Mouse (Mus musculus): ENCODE measurements around the gene Trmt2a. TPM values are rescaled to one million over a fixed set of nuclear protein-coding genes. Genes with fewer than 3 reads are reported as not detected.

Trmt2a gene
- polyA plus RNA-seq, 1 experiment from 2014 or later, result 111 TPM

GRCm38 (mm10) chr16:18220001-18220400 lies 28.5 kb upstream of the Trmt2a start:
- no peaks in the 10 kb centered on the region for H3K9me3 ChIP-seq
- H3K9ac ChIP-seq, result no peak overlapping the region
- no peak overlapping the region for H3K4me2 ChIP-seq (replicated peaks)
- peaks cover 27% of the 10 kb centered on the region for H3K4me1 ChIP-seq
- 40% methylated on average over 8 of the region's 8 CpGs for WGBS
- H3K27ac ChIP-seq, result peak overlapping the region; percentile 66; the same call in 1 of the 2 replicates
- no peak overlapping the region for H3K4me3 ChIP-seq
- no peaks in the 10 kb centered on the region for H3K27me3 ChIP-seq
- peaks cover 39% of the 10 kb centered on the region for H3K36me3 ChIP-seq
- ATAC-seq (ENCODE audit: low FRiP score, low read depth), result peak; percentile 83

- H3K4me2 ChIP-seq (replicated peaks), result no peak overlapping the region
- peaks cover 49% of the 10 kb centered on the region for H3K36me3 ChIP-seq
- H3K27me3 ChIP-seq, result no peaks in the 10 kb centered on the region
- no peak for ATAC-seq (ENCODE audit: low FRiP score, low read depth)
- no peak overlapping the region for H3K4me3 ChIP-seq
- H3K27ac ChIP-seq, result no peak overlapping the region
- H3K9me3 ChIP-seq, result no peaks in the 10 kb centered on the region
- 88% methylated on average over 6 of the region's 6 CpGs for WGBS
- H3K4me1 ChIP-seq, result peaks cover 27% of the 10 kb centered on the region
- H3K9ac ChIP-seq, result no peak overlapping the region
Observed at GRCm38 (mm10) chr16:18220856-18221542, 27.5 kb upstream of the Trmt2a start.

- ATAC-seq (ENCODE audit: low FRiP score, low read depth), result no peak
- H3K27me3 ChIP-seq, result no peaks in the 10 kb centered on the region
- no peak overlapping the region for H3K4me3 ChIP-seq
- 81% methylated on average over 11 of the region's 11 CpGs for WGBS
- H3K4me2 ChIP-seq (replicated peaks), result no peak overlapping the region
- H3K27ac ChIP-seq, result no peak overlapping the region
- H3K9me3 ChIP-seq, result no peaks in the 10 kb centered on the region
- H3K4me1 ChIP-seq, result peaks cover 27% of the 10 kb centered on the region
- peaks cover 54% of the 10 kb centered on the region for H3K36me3 ChIP-seq
- H3K9ac ChIP-seq, result no peak overlapping the region
Observed at GRCm38 (mm10) chr16:18221543-18221898, 27.0 kb upstream of the Trmt2a start.

- H3K4me1 ChIP-seq, result peaks cover 27% of the 10 kb centered on the region
- no peak for ATAC-seq (ENCODE audit: low FRiP score, low read depth)
- H3K27ac ChIP-seq, result no peak overlapping the region
- H3K9ac ChIP-seq, result no peak overlapping the region
- no peaks in the 10 kb centered on the region for H3K9me3 ChIP-seq
- H3K4me3 ChIP-seq, result no peak overlapping the region
- H3K36me3 ChIP-seq, result peaks cover 61% of the 10 kb centered on the region
- no peak overlapping the region for H3K4me2 ChIP-seq (replicated peaks)
- WGBS, result 87% methylated on average over 11 of the region's 11 CpGs
- H3K27me3 ChIP-seq, result no peaks in the 10 kb centered on the region
Observed at GRCm38 (mm10) chr16:18222188-18222587, 26.3 kb upstream of the Trmt2a start.

- no peak for ATAC-seq (ENCODE audit: low FRiP score, low read depth)
- Histone ChIP-seq H3K4me3 (no peak overlapping the region), H3K27me3 (no peaks in the 10 kb centered on the region), H3K4me1 (peaks cover 21% of the 10 kb centered on the region), H3K36me3 (peaks cover 66% of the 10 kb centered on the region), H3K9me3 (no peaks in the 10 kb centered on the region), H3K4me2 (replicated peaks) (no peak overlapping the region), H3K9ac (no peak overlapping the region), H3K27ac (no peak overlapping the region)
- 91% methylated on average over 13 of the region's 13 CpGs for WGBS
Observed at GRCm38 (mm10) chr16:18227187-18227586, 21.3 kb upstream of the Trmt2a start.

GRCm38 (mm10) chr16:18227897-18228422 lies 20.5 kb upstream of the Trmt2a start:
- Histone ChIP-seq H3K9ac (no peak overlapping the region), H3K4me3 (no peak overlapping the region), H3K27ac (no peak overlapping the region), H3K9me3 (no peaks in the 10 kb centered on the region), H3K27me3 (no peaks in the 10 kb centered on the region), H3K4me1 (peaks cover 21% of the 10 kb centered on the region), H3K4me2 (replicated peaks) (no peak overlapping the region), H3K36me3 (peaks cover 58% of the 10 kb centered on the region)
- 96% methylated on average over 20 of the region's 20 CpGs for WGBS
- no peak for ATAC-seq (ENCODE audit: low FRiP score, low read depth)

GRCm38 (mm10) chr16:18228856-18229255 lies 19.6 kb upstream of the Trmt2a start:
- H3K27me3 ChIP-seq, result no peaks in the 10 kb centered on the region
- peaks cover 30% of the 10 kb centered on the region for H3K4me1 ChIP-seq
- no peak overlapping the region for H3K4me2 ChIP-seq (replicated peaks)
- no peak for ATAC-seq (ENCODE audit: low FRiP score, low read depth)
- no peak overlapping the region for H3K27ac ChIP-seq
- H3K9ac ChIP-seq, result no peak overlapping the region
- H3K36me3 ChIP-seq, result peaks cover 49% of the 10 kb centered on the region
- 89% methylated on average over 4 of the region's 4 CpGs for WGBS
- no peaks in the 10 kb centered on the region for H3K9me3 ChIP-seq
- H3K4me3 ChIP-seq, result no peak overlapping the region

GRCm38 (mm10) chr16:18229622-18230021 lies 18.9 kb upstream of the Trmt2a start:
- no peaks in the 10 kb centered on the region for H3K9me3 ChIP-seq
- peaks cover 42% of the 10 kb centered on the region for H3K36me3 ChIP-seq
- no peak for ATAC-seq (ENCODE audit: low FRiP score, low read depth)
- no peak overlapping the region for H3K4me3 ChIP-seq
- H3K9ac ChIP-seq, result no peak overlapping the region; the same call in 1 of the 2 replicates
- peak overlapping the region; percentile 33; the same call in 1 of the 2 replicates for H3K27ac ChIP-seq
- peak overlapping the region; percentile 16; the same call in 1 of the 2 replicates for H3K4me2 ChIP-seq (replicated peaks)
- H3K27me3 ChIP-seq, result no peaks in the 10 kb centered on the region
- H3K4me1 ChIP-seq, result peaks cover 37% of the 10 kb centered on the region
- 58% methylated on average over 11 of the region's 11 CpGs for WGBS

GRCm38 (mm10) chr16:18230617-18231016 lies 17.9 kb upstream of the Trmt2a start:
- H3K27me3 ChIP-seq, result no peaks in the 10 kb centered on the region
- peaks cover 39% of the 10 kb centered on the region for H3K4me1 ChIP-seq
- ATAC-seq (ENCODE audit: low FRiP score, low read depth), result no peak
- peaks cover 32% of the 10 kb centered on the region for H3K36me3 ChIP-seq
- H3K4me3 ChIP-seq, result no peak overlapping the region
- H3K9me3 ChIP-seq, result no peaks in the 10 kb centered on the region
- WGBS, result 90% methylated on average over 6 of the region's 6 CpGs
- H3K27ac ChIP-seq, result no peak overlapping the region
- no peak overlapping the region for H3K9ac ChIP-seq
- no peak overlapping the region for H3K4me2 ChIP-seq (replicated peaks)

GRCm38 (mm10) chr16:18231047-18231446 lies 17.4 kb upstream of the Trmt2a start:
- H3K36me3 ChIP-seq, result peaks cover 27% of the 10 kb centered on the region
- no peak overlapping the region; the same call in 1 of the 2 replicates for H3K9ac ChIP-seq
- no peak overlapping the region for H3K4me2 ChIP-seq (replicated peaks)
- ATAC-seq (ENCODE audit: low FRiP score, low read depth), result no peak
- H3K4me3 ChIP-seq, result no peak overlapping the region
- WGBS, result 87% methylated on average over 3 of the region's 3 CpGs
- H3K4me1 ChIP-seq, result peaks cover 43% of the 10 kb centered on the region
- H3K9me3 ChIP-seq, result no peaks in the 10 kb centered on the region
- no peak overlapping the region for H3K27ac ChIP-seq
- H3K27me3 ChIP-seq, result no peaks in the 10 kb centered on the region

- Histone ChIP-seq H3K4me1 (peaks cover 47% of the 10 kb centered on the region), H3K4me2 (replicated peaks) (no peak overlapping the region), H3K4me3 (no peak overlapping the region), H3K36me3 (peaks cover 23% of the 10 kb centered on the region), H3K9me3 (no peaks in the 10 kb centered on the region), H3K9ac (peak overlapping the region; percentile 35; the same call in 1 of the 2 replicates), H3K27ac (no peak overlapping the region), H3K27me3 (no peaks in the 10 kb centered on the region)
- ATAC-seq (ENCODE audit: low FRiP score, low read depth), result no peak
- 61% methylated on average over 4 of the region's 4 CpGs for WGBS
Observed at GRCm38 (mm10) chr16:18231451-18231850, 17.0 kb upstream of the Trmt2a start.

GRCm38 (mm10) chr16:18233451-18233850 lies 15.0 kb upstream of the Trmt2a start:
- Histone ChIP-seq H3K27me3 (no peaks in the 10 kb centered on the region), H3K4me2 (replicated peaks) (peak overlapping the region; percentile 93), H3K36me3 (peaks cover 12% of the 10 kb centered on the region), H3K9me3 (no peaks in the 10 kb centered on the region), H3K27ac (no peak overlapping the region), H3K4me1 (peaks cover 48% of the 10 kb centered on the region), H3K9ac (peak overlapping the region; percentile 25; the same call in 1 of the 2 replicates), H3K4me3 (peak overlapping the region; percentile 70)
- no peak for ATAC-seq (ENCODE audit: low FRiP score, low read depth)
- 52% methylated on average over 1 of the region's 1 CpGs for WGBS

Data from limb, embryonic 13.5 days (tissue).